Mouse (Mus musculus) heart, embryonic 14.5 days (tissue): ENCODE results near the gene Klrg1. TPM values are rescaled to one million over a fixed set of nuclear protein-coding genes. Genes with fewer than 3 reads are reported as not detected.

Experiments used
- ATAC-seq: fragments of 200-750 bp; cut with Nextera tagmentation; 2 replicates; pipeline ENCODE4 v1.8.0; 2017; ENCODE audit warnings: low read depth, moderate TSS enrichment; ENCODE audit not compliant: insufficient number of reproducible peaks, insufficient read depth, low FRiP score
- H3K27ac ChIP-seq, 2 experiments: fragments of 200-500 bp in 1 of 2; fragments of 300-500 bp in 1 of 2; sonication (generic) in 1 of 2; replicated peaks in 1 of 2; 2 replicates each; pipeline ENCODE4 v1.5.1; 2012 to 2014; ENCODE audit warnings: low read depth in 2 of 2, low read length in 2 of 2, control low read depth in 1 of 2, mild to moderate bottlenecking in 1 of 2, mixed read lengths in 1 of 2; ENCODE audit not compliant: control insufficient read depth in 1 of 2, insufficient read depth in 1 of 2
- H3K27me3 ChIP-seq: fragments of 300-500 bp; sonication (generic); 2 replicates; pipeline ENCODE4 v1.6.1; 2014; ENCODE audit warnings: mild to moderate bottlenecking, low read length, control low read depth; ENCODE audit not compliant: control insufficient read depth, insufficient read depth
- H3K36me3 ChIP-seq: fragments of 300-500 bp; sonication (generic); 2 replicates; pipeline ENCODE4 v1.6.1; 2014; ENCODE audit warnings: mild to moderate bottlenecking, control low read depth, low read length, mixed read lengths; ENCODE audit not compliant: control insufficient read depth, insufficient read depth
- H3K4me1 ChIP-seq, 2 experiments: fragments of 200-500 bp in 1 of 2; fragments of 300-500 bp in 1 of 2; sonication (generic) in 1 of 2; 2 replicates each; pipeline ENCODE4 v1.6.1; 2012 to 2014; ENCODE audit warnings: low read length in 2 of 2, control low read depth in 1 of 2, mixed read lengths in 1 of 2; ENCODE audit not compliant: control insufficient read depth in 2 of 2, insufficient read depth in 2 of 2
- H3K4me2 ChIP-seq: fragments of 300-500 bp; sonication (generic); 2 replicates; pipeline ENCODE4 v1.6.1; 2014; ENCODE audit warnings: mild to moderate bottlenecking, low read length
- H3K4me3 ChIP-seq, 2 experiments: fragments of 200-500 bp in 1 of 2; fragments of 300-500 bp in 1 of 2; sonication (generic) in 1 of 2; 2 replicates each; pipeline ENCODE4 v1.5.1; 2012 to 2014; ENCODE audit warnings: low read length in 2 of 2, mild to moderate bottlenecking in 2 of 2, control low read depth in 1 of 2, low read depth in 1 of 2, moderate library complexity in 1 of 2; ENCODE audit not compliant: control insufficient read depth in 1 of 2, insufficient read depth in 1 of 2
- H3K9ac ChIP-seq: fragments of 300-500 bp; sonication (generic); 2 replicates; pipeline ENCODE4 v1.6.1; 2014; ENCODE audit warnings: mild to moderate bottlenecking, low read length
- H3K9me3 ChIP-seq: fragments of 300-500 bp; sonication (generic); 2 replicates; pipeline ENCODE4 v1.6.1; 2016; ENCODE audit warnings: low read length, control low read depth; ENCODE audit not compliant: control insufficient read depth
- WGBS: fragments of 180-500 bp; shearing (Covaris S2); extraction: QIAGEN DNeasy Blood & Tissue Kit; methylation state at CpG from one replicate; pipeline ENCODE4 v1.1.7; 2014; 5-methylcytosine and 5-hydroxymethylcytosine counted together
- polyA plus RNA-seq: library from polyadenylated mRNA; unstranded; fragments of >200 nt; fragmentation: Nextera tagmentation; extraction: Ambion mirVana; gene quantifications from 2 replicates; pipeline ENCODE4 v1.2.1, GENCODE M21; 2014

Klrg1 gene
- polyA plus RNA-seq: not detected in 2 replicates

DNA sequence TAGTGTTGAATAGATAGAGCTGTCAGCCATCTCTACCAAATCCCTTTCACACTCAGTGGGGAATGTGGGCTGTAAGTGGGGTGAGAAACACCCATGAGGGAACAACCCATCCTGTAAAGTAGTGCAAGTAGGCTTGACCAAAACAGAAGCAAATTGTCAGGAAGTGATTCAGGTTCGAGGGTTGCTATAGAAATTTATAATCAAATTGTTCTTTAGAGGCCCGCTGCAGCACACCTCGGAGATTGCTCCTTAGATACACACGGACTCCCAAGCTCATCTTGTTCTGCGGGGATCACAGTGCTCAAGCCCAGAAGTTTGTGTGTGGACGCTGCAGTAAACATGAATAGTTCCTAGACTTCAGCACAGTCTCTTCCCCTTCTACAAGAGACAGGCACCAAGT lies at the start of gene Klrg1:
Gene Klrg1, minus strand, starts transcription at position 101 of the 400 bp plus-strand sequence.
- Histone ChIP-seq H3K27me3 (no peaks in the 10 kb centered on the region), H3K9me3 (no peaks in the 10 kb centered on the region), H3K9ac (no peak within 1 kb of the TSS), H3K4me2 (no peak within 1 kb of the TSS), H3K4me1 (no peaks in the 10 kb centered on the region), H3K27ac (no peak within 1 kb of the TSS), H3K36me3 (no peaks in the 10 kb centered on the region), H3K4me3 (no peak within 1 kb of the TSS)
- 76% methylated on average over 6 of the region's 6 CpGs for WGBS
- no peak for ATAC-seq

DNA sequence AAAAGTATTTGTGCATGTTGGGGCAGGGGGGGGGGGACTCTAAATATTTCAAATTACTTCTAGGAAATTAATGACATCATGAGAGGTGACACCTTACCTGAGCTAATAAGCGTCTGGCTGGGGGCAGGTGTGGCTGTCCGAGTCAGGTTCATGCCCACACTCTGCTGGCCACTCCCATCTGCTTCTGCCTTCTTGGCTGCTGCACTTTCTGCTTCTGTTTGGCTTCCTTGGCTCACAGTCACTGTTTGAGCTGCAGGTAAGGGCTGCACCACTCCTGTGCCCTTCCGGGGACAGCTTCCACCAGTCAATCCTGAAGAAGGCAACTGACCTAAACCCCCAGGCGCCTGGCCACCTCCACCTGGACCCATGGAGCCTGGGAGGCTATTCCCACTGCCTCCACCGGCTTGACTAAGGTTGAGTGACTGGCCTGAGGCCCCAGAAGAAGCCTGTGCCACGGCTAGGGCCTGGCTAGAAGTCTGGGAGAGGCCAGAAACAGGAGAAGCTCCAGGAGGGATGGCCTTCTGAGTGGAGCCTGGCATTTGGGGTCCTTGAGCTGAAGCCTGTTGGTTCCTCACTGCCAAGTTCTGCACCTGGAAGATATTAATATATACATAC lies 42.8 kb upstream of the Klrg1 start:
- WGBS: 93% methylated on average over 6 of the region's 6 CpGs
- no peak for ATAC-seq

DNA sequence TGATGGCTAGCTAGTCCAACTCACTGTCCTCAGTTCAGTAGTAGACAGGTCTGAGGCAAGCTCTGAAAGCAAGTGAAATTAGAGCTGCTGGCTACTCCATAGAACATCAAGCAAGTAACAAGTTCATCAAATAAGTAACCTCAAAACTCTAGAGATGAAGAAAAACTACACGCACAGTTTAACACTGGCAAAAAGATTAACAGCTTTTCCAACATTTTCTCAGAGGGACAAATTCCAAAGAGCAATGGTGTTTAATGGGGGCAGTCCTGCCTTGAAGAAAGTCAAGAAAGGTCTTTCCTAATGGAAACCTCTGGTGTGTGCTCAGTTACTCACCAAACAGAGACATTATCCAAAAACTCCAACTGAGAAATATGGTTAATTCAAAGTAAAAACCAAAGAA lies 36.0 kb upstream of the Klrg1 start:
- peaks cover 98% of the 10 kb centered on the region for H3K36me3 ChIP-seq

More for the DNA sequence above, 42.8 kb upstream of the Klrg1 start:
- no peak overlapping the region for H3K27ac ChIP-seq
- H3K9ac ChIP-seq: no peak overlapping the region
- H3K27me3 ChIP-seq: no peaks in the 10 kb centered on the region
- H3K36me3 ChIP-seq: peaks cover 64% of the 10 kb centered on the region
- no peaks in the 10 kb centered on the region for H3K4me1 ChIP-seq
- no peaks in the 10 kb centered on the region for H3K9me3 ChIP-seq
- H3K4me2 ChIP-seq: no peak overlapping the region
- H3K4me3 ChIP-seq: no peak overlapping the region

DNA sequence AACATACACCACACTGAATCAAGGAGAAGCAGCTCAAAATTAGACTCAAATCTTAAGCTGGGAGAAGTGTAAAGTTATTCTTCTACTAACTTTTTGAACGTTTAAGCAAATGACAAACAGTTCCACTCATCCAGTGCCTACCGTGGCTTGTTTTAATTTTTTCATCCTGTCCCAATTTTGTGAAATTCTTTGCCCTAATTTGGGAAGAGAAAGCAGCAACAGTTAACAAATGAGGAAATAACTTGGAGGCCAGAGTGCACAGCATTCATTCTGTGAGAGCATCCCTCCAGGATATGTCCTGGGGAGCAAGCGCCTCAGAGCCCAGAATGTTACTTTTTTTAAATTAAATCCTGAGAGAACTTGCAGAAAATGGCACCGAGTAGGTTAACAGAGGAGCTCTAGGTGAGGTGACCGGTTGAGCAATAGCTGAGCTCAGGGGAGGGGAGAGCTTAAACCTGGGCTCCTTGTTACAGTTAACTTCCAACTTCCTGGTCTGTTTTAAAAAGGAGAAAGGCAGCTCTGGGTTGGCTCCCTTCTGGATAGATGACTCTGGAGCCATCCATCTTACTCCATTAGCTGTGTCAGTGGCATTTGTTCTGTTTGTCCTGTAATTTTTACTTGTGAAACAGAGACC lies 27.6 kb upstream of the Klrg1 start:
- no peaks in the 10 kb centered on the region for H3K27me3 ChIP-seq
- no peak overlapping the region for H3K27ac ChIP-seq
- H3K36me3 ChIP-seq: peaks cover 31% of the 10 kb centered on the region
- H3K4me2 ChIP-seq: peak overlapping the region; percentile 88
- no peaks in the 10 kb centered on the region for H3K9me3 ChIP-seq
- H3K4me3 ChIP-seq: peak overlapping the region in 1 of 2 experiments; percentile 93; a peak in 2 of 4 replicates
- 70% methylated on average over 5 of the region's 5 CpGs for WGBS
- H3K4me1 ChIP-seq: peaks cover 0 to 16% of the 10 kb centered on the region in 2 experiments; a peak in 2 of 4 replicates
- ATAC-seq: no peak
- H3K9ac ChIP-seq: peak overlapping the region; percentile 94; the same call in 1 of the 2 replicates

More for the DNA sequence above, 36.0 kb upstream of the Klrg1 start:
- H3K4me2 ChIP-seq: no peak overlapping the region
- H3K27ac ChIP-seq: no peak overlapping the region
- WGBS: 95% methylated on average over 1 of the region's 1 CpGs
- H3K9me3 ChIP-seq: no peaks in the 10 kb centered on the region
- H3K4me1 ChIP-seq: no peaks in the 10 kb centered on the region
- no peak overlapping the region for H3K9ac ChIP-seq
- H3K27me3 ChIP-seq: no peaks in the 10 kb centered on the region
- H3K4me3 ChIP-seq: no peak overlapping the region
- no peak for ATAC-seq

DNA sequence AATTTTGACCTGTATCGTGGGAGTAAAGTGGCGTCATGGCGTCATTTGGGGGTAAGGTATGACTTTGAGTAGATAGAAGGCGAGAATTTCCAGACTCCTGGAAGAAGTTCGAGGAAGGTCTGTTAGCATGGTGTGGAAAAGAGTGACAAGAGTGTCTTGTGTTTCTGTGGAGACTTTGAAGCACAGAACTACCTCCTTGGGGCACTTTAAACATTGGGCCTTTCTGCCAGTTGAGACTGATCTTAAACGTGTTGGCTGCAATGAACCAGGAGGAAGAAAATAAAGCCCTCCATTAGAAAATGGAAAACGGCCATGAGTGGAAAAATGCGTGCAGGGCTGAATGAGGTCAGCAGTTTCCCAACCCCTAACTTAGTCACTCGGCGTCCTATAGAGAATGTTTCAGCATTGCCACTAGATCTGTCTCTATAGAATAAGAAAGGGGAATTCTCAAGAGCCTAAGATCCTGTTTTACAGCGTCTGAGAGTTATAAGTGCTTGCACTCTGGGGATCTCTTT lies 26.8 kb upstream of the Klrg1 start:
- Histone ChIP-seq H3K27ac (peak overlapping the region; percentile 78 to 80; a peak in 3 of 4 replicates), H3K9me3 (no peaks in the 10 kb centered on the region), H3K4me3 (peak overlapping the region; percentile 68 to 93), H3K27me3 (no peaks in the 10 kb centered on the region), H3K36me3 (peaks cover 23% of the 10 kb centered on the region), H3K4me2 (peak overlapping the region; percentile 88), H3K4me1 (peaks cover 0 to 16% of the 10 kb centered on the region in 2 experiments; a peak in 2 of 4 replicates), H3K9ac (peak overlapping the region; percentile 94)
- 6% methylated on average over 11 of the region's 11 CpGs for WGBS
- no peak for ATAC-seq

DNA sequence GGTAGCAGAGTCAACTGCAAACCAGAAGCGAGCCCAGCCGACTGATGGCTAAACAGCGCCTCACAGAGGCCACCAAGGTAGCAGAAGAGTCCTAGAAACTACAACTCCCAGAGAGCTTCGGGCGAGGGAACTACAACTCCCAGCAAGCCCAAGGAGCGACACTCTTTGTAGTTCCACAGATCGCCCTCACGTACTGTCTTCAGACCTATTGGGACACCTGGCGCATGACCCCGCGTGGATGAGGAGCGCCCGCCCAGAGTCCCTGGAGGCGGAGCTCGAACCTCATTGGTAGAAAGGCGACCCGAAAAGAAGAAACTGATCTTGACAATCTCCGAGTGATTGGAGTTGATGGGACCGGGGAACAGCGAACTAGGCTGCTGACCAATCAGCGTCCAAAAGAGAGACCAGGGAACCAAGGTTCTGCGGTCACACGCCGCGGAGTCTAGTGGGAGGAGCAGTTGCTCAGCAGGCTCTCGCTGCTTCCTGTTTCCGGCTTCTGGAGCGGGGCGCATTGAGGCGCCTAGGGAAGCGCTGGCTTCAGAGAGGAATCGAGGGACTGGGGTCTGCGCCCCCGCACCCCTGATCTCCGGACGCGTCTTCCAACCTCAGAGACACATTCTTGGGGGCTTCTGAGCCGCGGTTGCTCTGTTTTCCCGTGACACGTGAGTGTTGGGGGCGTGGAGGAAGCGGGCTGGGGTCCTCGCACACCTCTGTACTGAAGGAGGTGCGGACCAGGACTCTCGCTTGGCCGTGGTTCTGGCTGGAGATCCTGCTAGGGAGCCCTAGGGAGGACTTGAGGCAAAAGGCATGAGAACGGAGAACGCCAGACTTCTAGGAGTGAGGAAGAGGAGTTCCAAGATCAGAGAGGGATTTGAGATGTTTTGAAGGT lies 26.1 kb upstream of the Klrg1 start, which contains the start of gene M6pr:
Gene M6pr, plus strand, starts transcription at position 216 of the 889 bp plus-strand sequence.
- peaks cover 1 to 16% of the 10 kb centered on the region in 2 experiments; a peak in 3 of 4 replicates for H3K4me1 ChIP-seq
- peak within 1 kb of the TSS; percentile 88 for H3K4me2 ChIP-seq
- ATAC-seq: peak; percentile 99
- peaks cover 16% of the 10 kb centered on the region for H3K36me3 ChIP-seq
- no peaks in the 10 kb centered on the region for H3K27me3 ChIP-seq
- peak within 1 kb of the TSS; percentile 78 to 80 for H3K27ac ChIP-seq
- H3K9me3 ChIP-seq: no peaks in the 10 kb centered on the region
- peak within 1 kb of the TSS; percentile 94 for H3K9ac ChIP-seq
- under 1% methylated on average over 49 of the region's 49 CpGs for WGBS
- H3K4me3 ChIP-seq: peak within 1 kb of the TSS; percentile 68 to 93

DNA sequence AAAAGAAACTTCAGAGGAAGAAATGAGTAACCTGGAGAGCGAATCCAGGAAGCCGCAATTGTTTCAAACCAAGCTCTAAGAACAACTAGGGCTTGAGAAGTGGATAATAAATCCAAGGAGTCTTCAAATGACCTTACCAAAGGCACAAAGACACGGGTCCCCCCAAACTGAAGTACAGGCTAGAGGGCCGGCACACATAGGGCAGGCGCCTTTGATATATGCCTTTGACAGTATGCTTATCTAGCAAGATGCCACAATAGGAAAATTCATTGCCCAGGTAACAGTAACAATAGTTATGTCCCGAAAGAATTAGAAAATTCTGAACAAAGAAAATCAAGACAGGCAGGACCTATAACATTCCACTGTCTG lies 25.4 kb upstream of the Klrg1 start:
- H3K4me1 ChIP-seq: peaks cover 3 to 16% of the 10 kb centered on the region in 2 experiments; a peak in 3 of 4 replicates
- no peak for ATAC-seq
- no peaks in the 10 kb centered on the region for H3K27me3 ChIP-seq
- H3K36me3 ChIP-seq: peaks cover 10% of the 10 kb centered on the region
- no peaks in the 10 kb centered on the region for H3K9me3 ChIP-seq
- no peak overlapping the region; the same call in 1 of the 2 replicates for H3K9ac ChIP-seq
- H3K4me3 ChIP-seq: no peak overlapping the region
- no peak overlapping the region for H3K27ac ChIP-seq
- H3K4me2 ChIP-seq: peak overlapping the region; percentile 88
- WGBS: 70% methylated on average over 6 of the region's 6 CpGs
